Mouse (Mus musculus): ENCODE data around the gene Akap7.

Akap7 gene

DNA sequence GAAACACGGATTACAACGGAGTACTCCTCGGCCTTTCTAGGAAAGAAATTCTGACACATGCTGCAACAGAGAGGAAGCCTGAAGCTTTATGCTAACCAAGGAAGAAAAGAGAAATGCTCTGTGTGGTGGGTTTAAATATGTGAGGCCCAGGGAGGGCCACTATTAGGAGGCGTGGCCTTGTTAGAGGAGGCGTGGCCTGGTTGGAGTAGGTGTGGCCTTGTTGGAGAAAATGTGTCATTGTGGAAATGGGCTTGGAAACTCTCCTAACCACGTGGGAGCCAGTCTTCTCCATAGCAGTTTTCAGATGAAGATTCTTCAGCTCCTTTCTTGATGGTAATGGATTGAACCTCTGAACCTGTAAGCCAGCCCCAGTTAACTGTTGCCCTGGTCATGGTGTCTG is 19.8 kb upstream of the Akap7 start:
- no peaks in the 10 kb centered on the region for H3K27me3 ChIP-seq (ENCODE audit: insufficient read depth, low read length)
- H3K4me3 ChIP-seq (replicated peaks; ENCODE audit: low read length) = no peak overlapping the region
- TF ChIP-seq NANOG (IDR thresholded peaks at IDR 0.05; ENCODE audit: borderline replicate concordance, low read length) (no peak), POU5F1 (IDR thresholded peaks at IDR 0.05; ENCODE audit: borderline replicate concordance, low read length) (no peak), CTCF (conservative IDR thresholded peaks at IDR 0.05; ENCODE audit: low read length) (no peak)
- peaks cover 5% of the 10 kb centered on the region; the same call in 1 of the 2 replicates for H3K4me1 ChIP-seq (replicated peaks; ENCODE audit: low read depth, low read length)
- H3K36me3 ChIP-seq (ENCODE audit: insufficient read depth, low read length) = no peaks in the 10 kb centered on the region
- no peaks in the 10 kb centered on the region for H3K9me3 ChIP-seq (ENCODE audit: low read length)

DNA sequence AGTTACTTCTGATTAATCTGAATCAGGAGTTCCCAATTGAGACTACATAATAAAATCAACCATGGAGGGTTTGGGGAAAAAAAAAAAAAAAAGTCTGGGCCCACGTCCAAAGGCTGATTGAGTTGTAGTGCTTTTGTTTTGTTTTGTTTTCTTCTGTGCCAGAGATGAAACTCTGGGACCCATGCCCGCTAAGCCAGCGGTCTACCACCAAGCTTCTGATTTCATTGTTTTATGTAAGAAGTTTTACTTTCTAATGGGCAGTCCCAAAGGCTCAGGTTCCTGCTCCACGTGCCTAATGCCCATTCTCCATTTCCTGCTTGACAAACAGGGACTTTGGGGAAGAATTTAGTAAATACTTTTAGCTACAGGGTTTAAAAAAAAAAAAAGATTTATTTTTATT is 18.0 kb upstream of the Akap7 start:
- H3K36me3 ChIP-seq (ENCODE audit: insufficient read depth, low read length) = no peaks in the 10 kb centered on the region
- no peaks in the 10 kb centered on the region for H3K27me3 ChIP-seq (ENCODE audit: insufficient read depth, low read length)
- no peaks in the 10 kb centered on the region for H3K9me3 ChIP-seq (ENCODE audit: low read length)
- no peak for TF ChIP-seq POU5F1 (IDR thresholded peaks at IDR 0.05; ENCODE audit: borderline replicate concordance, low read length)
- no peak for TF ChIP-seq CTCF (conservative IDR thresholded peaks at IDR 0.05; ENCODE audit: low read length)
- TF ChIP-seq NANOG (IDR thresholded peaks at IDR 0.05; ENCODE audit: borderline replicate concordance, low read length) = no peak
- peaks cover 14% of the 10 kb centered on the region for H3K4me1 ChIP-seq (replicated peaks; ENCODE audit: low read depth, low read length)
- H3K4me3 ChIP-seq (replicated peaks; ENCODE audit: low read length) = no peak overlapping the region

DNA sequence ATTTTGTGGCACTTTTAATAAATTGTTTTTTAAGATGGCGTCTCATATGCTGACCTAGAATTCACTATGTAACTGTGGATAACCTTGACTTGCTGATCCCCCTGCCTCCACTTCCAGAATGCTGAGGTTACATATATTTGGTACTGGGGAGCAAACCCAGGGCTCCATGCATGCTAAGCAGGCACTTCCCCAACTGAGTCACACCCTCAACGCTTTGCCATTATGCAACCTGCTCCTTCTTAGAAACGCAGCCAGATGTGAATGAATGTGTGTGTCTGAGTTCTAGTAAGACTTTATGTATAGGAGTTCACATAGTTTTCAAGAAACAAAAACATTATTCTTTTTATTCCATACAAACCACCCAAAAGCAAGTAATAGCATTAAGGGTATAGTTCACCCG is 13.5 kb upstream of the Akap7 start:
- H3K9me3 ChIP-seq (ENCODE audit: low read length) = no peaks in the 10 kb centered on the region
- no peaks in the 10 kb centered on the region for H3K27me3 ChIP-seq (ENCODE audit: insufficient read depth, low read length)
- peaks cover 44% of the 10 kb centered on the region for H3K4me1 ChIP-seq (replicated peaks; ENCODE audit: low read depth, low read length)
- H3K4me3 ChIP-seq (replicated peaks; ENCODE audit: low read length) = no peak overlapping the region
- TF ChIP-seq CTCF (conservative IDR thresholded peaks at IDR 0.05; ENCODE audit: low read length) (no peak), POU5F1 (IDR thresholded peaks at IDR 0.05; ENCODE audit: borderline replicate concordance, low read length) (no peak), NANOG (IDR thresholded peaks at IDR 0.05; ENCODE audit: borderline replicate concordance, low read length) (no peak)
- H3K36me3 ChIP-seq (ENCODE audit: insufficient read depth, low read length) = no peaks in the 10 kb centered on the region

DNA sequence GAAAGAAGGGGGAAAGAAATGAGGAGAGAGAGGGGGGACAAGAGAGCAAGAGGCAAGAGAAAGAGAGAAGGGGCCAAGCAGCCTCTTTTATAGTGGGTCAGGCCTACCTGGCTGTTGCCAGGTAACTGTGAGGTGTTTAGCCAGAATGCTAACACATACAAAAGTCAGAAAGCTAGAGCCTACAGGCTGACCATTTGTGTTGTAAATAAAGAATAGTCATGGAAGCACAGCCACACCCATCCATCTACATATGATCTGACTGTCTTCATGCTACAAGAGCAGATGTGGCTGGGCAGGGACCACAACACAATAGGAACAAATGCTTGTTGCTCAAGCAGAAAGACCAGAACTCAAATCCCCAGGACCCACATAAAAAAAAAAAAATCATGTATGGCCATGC is 11.9 kb upstream of the Akap7 start:
- Histone ChIP-seq H3K4me3 (replicated peaks; ENCODE audit: low read length) (no peak overlapping the region), H3K4me1 (replicated peaks; ENCODE audit: low read depth, low read length) (peaks cover 61% of the 10 kb centered on the region), H3K9me3 (ENCODE audit: low read length) (no peaks in the 10 kb centered on the region), H3K36me3 (ENCODE audit: insufficient read depth, low read length) (no peaks in the 10 kb centered on the region), H3K27me3 (ENCODE audit: insufficient read depth, low read length) (no peaks in the 10 kb centered on the region)
- TF ChIP-seq NANOG (IDR thresholded peaks at IDR 0.05; ENCODE audit: borderline replicate concordance, low read length) = no peak
- TF ChIP-seq POU5F1 (IDR thresholded peaks at IDR 0.05; ENCODE audit: borderline replicate concordance, low read length) = no peak
- no peak for TF ChIP-seq CTCF (conservative IDR thresholded peaks at IDR 0.05; ENCODE audit: low read length)

DNA sequence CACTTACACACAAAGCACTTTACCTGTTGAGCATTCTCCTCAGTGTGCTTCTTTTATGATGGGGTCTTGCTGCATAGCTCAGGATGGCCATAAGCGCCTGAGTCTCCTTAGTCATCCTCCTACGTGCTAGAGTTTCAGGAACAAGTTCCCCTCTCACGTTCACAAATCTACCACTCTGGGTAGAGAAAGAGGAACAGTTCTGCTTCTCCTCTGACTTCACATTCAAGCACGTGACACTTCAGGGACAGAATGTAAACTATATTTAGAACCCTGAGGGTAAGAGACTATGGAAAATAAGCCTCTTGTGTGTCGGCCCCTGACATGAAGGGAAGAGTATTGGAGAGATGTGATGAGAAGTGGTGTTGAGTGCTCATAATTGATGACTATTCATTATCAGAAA is 10.7 kb upstream of the Akap7 start:
- H3K4me1 ChIP-seq (replicated peaks; ENCODE audit: low read depth, low read length) = peaks cover 68% of the 10 kb centered on the region
- H3K27me3 ChIP-seq (ENCODE audit: insufficient read depth, low read length) = no peaks in the 10 kb centered on the region
- no peaks in the 10 kb centered on the region for H3K36me3 ChIP-seq (ENCODE audit: insufficient read depth, low read length)
- H3K4me3 ChIP-seq (replicated peaks; ENCODE audit: low read length) = no peak overlapping the region
- no peaks in the 10 kb centered on the region for H3K9me3 ChIP-seq (ENCODE audit: low read length)
- TF ChIP-seq NANOG (IDR thresholded peaks at IDR 0.05; ENCODE audit: borderline replicate concordance, low read length) (no peak), CTCF (conservative IDR thresholded peaks at IDR 0.05; ENCODE audit: low read length) (no peak), POU5F1 (IDR thresholded peaks at IDR 0.05; ENCODE audit: borderline replicate concordance, low read length) (no peak)

DNA sequence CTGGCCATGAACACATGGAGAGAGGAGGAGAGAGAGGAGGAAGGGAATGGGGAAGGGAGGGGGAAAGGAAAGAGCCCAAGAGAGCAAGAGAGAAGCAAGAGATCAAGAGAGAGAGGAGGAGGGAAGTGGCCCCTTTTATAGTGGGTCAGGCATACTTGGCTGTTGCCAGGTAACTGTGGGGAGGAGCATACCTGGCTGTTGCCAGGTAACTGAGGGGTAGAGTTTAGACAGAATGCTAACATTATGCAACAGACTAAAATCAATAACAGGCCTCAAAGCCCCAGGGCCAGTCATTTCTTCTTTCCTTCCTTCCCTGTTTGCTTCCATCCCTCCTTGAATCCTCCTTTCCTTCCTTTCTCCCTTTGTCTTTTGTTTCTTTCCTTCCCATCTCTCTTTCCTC is 10.0 kb upstream of the Akap7 start:
- Histone ChIP-seq H3K4me1 (replicated peaks; ENCODE audit: low read depth, low read length) (peaks cover 76% of the 10 kb centered on the region), H3K27me3 (ENCODE audit: insufficient read depth, low read length) (no peaks in the 10 kb centered on the region), H3K9me3 (ENCODE audit: low read length) (no peaks in the 10 kb centered on the region), H3K4me3 (replicated peaks; ENCODE audit: low read length) (no peak overlapping the region), H3K36me3 (ENCODE audit: insufficient read depth, low read length) (no peaks in the 10 kb centered on the region)
- TF ChIP-seq POU5F1 (IDR thresholded peaks at IDR 0.05; ENCODE audit: borderline replicate concordance, low read length) (no peak), CTCF (conservative IDR thresholded peaks at IDR 0.05; ENCODE audit: low read length) (no peak), NANOG (IDR thresholded peaks at IDR 0.05; ENCODE audit: borderline replicate concordance, low read length) (no peak)

DNA sequence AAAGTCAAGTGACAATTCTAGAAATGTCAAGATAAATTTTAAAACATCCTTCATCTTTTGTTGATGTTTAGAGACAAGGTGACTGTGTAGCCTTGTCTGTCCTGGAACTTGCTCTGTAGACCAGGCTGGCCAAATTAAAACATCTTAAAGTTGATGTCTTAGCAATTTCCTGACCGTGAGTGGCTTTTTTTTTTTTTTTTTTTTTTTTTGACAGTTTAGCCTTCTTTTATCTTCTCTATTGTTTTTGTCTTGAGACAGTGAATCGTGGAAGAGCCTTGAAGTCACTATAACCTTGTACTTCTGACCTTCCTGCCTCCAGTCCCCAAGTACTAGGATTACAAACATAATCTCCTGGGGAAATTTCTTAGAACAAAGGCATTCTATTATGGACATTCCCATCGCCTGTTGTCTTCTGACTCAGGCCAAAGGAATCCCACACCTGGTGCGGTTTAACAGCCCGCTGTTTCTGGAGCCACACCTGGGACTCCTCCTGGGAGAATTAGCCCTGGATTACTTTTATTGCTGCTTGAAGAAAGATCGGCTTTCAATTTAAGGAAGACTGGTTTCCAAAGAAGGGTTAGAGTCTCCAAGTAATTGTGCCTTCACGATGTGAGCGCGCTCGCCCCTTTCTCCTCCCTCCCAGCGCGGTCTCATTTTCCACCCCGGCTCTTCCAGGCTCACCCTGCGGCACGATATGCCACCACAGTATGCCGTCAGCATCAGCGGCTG is 6.3 kb upstream of the Akap7 start:
- H3K4me3 ChIP-seq (replicated peaks; ENCODE audit: low read length) = no peak overlapping the region
- TF ChIP-seq POU5F1 (IDR thresholded peaks at IDR 0.05; ENCODE audit: borderline replicate concordance, low read length) (no peak), CTCF (conservative IDR thresholded peaks at IDR 0.05; ENCODE audit: low read length) (no peak), NANOG (IDR thresholded peaks at IDR 0.05; ENCODE audit: borderline replicate concordance, low read length) (peak; percentile 60; the same call in 1 of the 2 replicates)
- no peaks in the 10 kb centered on the region; the same call in 1 of the 2 replicates for H3K9me3 ChIP-seq (ENCODE audit: low read length)
- no peaks in the 10 kb centered on the region for H3K27me3 ChIP-seq (ENCODE audit: insufficient read depth, low read length)
- H3K4me1 ChIP-seq (replicated peaks; ENCODE audit: low read depth, low read length) = peaks cover 83% of the 10 kb centered on the region
- no peaks in the 10 kb centered on the region for H3K36me3 ChIP-seq (ENCODE audit: insufficient read depth, low read length)

DNA sequence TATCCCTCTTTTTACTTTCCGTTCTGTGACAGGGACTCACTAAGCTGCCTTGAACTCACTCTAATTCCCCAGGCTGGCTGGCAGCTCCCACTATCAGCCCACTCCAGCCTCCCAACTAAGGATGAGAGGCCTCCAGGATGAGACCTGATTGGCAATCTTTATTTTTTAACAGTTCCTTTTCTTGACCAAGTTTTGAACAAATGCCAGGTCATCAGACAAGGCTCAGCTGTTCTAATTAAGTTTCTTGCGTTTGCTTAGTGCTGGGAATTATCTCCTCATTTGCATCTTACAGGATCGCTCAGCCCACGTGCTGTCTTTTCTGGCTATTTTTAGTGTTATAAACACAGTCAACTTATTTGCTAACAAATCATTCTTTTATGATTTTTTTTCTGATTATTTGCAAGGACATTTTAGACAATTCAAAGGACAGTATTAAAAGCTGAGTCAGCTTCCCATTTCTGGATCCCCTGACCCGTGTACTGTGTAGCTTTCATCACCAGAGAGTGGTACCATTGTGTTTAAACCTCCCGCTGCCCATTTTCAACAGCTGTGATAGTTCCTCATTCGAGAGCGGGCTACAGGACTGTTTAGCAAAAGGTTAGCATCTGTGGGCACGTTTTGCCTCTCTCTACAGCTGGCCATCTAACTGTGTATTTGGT is 4.0 kb upstream of the Akap7 start:
- Histone ChIP-seq H3K4me1 (replicated peaks; ENCODE audit: low read depth, low read length) (peaks cover 74% of the 10 kb centered on the region), H3K9me3 (ENCODE audit: low read length) (no peaks in the 10 kb centered on the region; the same call in 1 of the 2 replicates), H3K4me3 (replicated peaks; ENCODE audit: low read length) (no peak overlapping the region), H3K36me3 (ENCODE audit: insufficient read depth, low read length) (no peaks in the 10 kb centered on the region), H3K27me3 (ENCODE audit: insufficient read depth, low read length) (no peaks in the 10 kb centered on the region)
- TF ChIP-seq CTCF (conservative IDR thresholded peaks at IDR 0.05; ENCODE audit: low read length) = no peak
- TF ChIP-seq POU5F1 (IDR thresholded peaks at IDR 0.05; ENCODE audit: borderline replicate concordance, low read length) = no peak
- no peak for TF ChIP-seq NANOG (IDR thresholded peaks at IDR 0.05; ENCODE audit: borderline replicate concordance, low read length)
